Mouse (Mus musculus): Measurements from ENCODE around the gene Tbc1d19.

Gene Tbc1d19

DNA sequence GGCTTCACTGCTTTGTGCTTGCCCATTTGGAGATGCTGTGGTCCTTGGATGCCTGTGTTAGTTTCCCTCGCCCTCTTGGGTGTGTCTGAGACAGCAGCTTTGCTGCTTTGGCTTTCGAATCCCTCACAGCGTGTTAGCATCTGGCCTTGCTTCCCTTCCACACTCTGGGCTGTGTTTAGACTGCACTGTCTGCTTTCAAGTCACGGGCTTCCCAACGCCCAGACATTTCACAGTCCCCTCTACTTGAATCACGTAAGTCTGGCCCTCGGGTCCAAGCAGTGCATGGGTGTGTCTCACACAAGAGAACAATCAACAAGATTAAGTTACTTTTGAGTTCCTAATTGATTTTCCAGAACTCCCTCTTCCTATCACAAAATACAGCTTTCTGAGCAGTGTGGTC lies 140.8 kb downstream of the Tbc1d19 start:
- DNase-seq (ENCODE audit: low read depth, low spot score): no peak

DNA sequence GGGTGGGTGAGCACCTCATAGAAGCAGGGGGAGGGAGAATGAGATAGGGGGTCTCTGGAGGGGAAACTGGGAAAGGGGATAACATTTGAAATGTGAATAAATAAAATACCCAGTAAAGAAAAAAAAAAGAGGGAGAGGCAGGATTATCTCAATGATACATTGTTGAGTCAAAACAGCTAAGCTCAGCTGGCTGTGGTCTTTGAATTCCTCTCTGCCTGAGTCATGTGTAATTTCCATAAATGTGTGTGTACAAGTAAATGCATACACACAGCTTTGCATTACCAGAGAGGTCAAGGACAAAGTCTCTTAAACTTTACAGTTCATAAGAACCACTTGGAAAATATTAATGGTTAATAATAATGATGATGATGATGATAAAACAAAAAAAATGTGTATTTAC lies 143.8 kb downstream of the Tbc1d19 start:
- no peak for DNase-seq (ENCODE audit: low read depth, low spot score)
